Mouse (Mus musculus) neural tube, embryonic 12.5 days (tissue): ENCODE measurements at regions not wholly inside any gene's neighbourhood (a gene's known extent, or its start where the extent isn't known, plus 50 kb on each side); places are given as distances from the start of the nearest gene placed in this dataset.

Experiments used
- ATAC-seq: fragments of 200-750 bp; cut with Nextera tagmentation; 2 replicates; pipeline ENCODE4 v1.8.0; 2017; ENCODE audit warnings: low read depth, mild to moderate bottlenecking, moderate TSS enrichment, moderate library complexity; ENCODE audit not compliant: low FRiP score
- H3K27ac ChIP-seq: fragments of 300-500 bp; sonication (generic); 2 replicates; pipeline ENCODE4 v1.5.1; 2016
- H3K27me3 ChIP-seq: fragments of 300-500 bp; sonication (generic); replicated peaks from 2 replicates; pipeline ENCODE4 v1.6.1; 2016; ENCODE audit warnings: mild to moderate bottlenecking
- H3K36me3 ChIP-seq: fragments of 300-500 bp; sonication (generic); 2 replicates; pipeline ENCODE4 v1.6.1; 2016; ENCODE audit warnings: mild to moderate bottlenecking
- H3K4me1 ChIP-seq: fragments of 300-500 bp; sonication (generic); 2 replicates; pipeline ENCODE4 v1.6.1; 2016
- H3K4me2 ChIP-seq: fragments of 300-500 bp; sonication (generic); replicated peaks from 2 replicates; pipeline ENCODE4 v1.6.1; 2016; ENCODE audit warnings: mild to moderate bottlenecking
- H3K4me3 ChIP-seq: fragments of 300-500 bp; sonication (generic); 2 replicates; pipeline ENCODE4 v1.5.1; 2016
- H3K9ac ChIP-seq: fragments of 300-500 bp; sonication (generic); 2 replicates; pipeline ENCODE4 v1.6.1; 2016; ENCODE audit warnings: mild to moderate bottlenecking
- H3K9me3 ChIP-seq: fragments of 300-500 bp; sonication (generic); 2 replicates; pipeline ENCODE4 v1.6.1; 2016; ENCODE audit warnings: mild to moderate bottlenecking
- WGBS: fragments of 180-500 bp; shearing (Covaris S2); methylation state at CpG from one replicate; pipeline ENCODE4 v1.1.7; 2016; 5-methylcytosine and 5-hydroxymethylcytosine counted together

DNA sequence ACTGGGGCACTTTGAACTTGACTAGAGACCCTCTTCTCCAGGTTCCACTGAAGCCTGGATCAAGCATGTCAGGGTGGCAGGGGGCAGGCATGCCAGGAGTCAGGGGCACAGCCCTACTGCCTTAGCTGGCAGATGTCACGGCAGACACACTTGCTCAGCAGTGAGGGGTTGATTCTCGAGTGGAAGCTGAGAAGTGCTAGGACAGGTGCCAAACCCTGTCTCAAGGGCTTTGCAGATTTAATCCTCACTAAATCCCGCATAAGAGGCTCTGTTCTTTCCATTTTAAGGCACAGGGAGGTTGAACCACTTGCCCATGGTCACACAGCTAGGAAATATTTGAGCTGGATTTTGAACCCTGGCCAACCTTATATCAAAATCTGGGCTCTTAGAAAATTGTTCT, 223.5 kb upstream of the Mvb12b start:
- H3K4me2 ChIP-seq = no peak overlapping the region
- H3K4me1 ChIP-seq = peaks cover 15% of the 10 kb centered on the region
- no peak overlapping the region for H3K27ac ChIP-seq
- H3K36me3 ChIP-seq = no peaks in the 10 kb centered on the region
- H3K27me3 ChIP-seq = no peaks in the 10 kb centered on the region
- no peak overlapping the region for H3K9ac ChIP-seq
- H3K4me3 ChIP-seq = no peak overlapping the region
- ATAC-seq = no peak
- no peaks in the 10 kb centered on the region for H3K9me3 ChIP-seq
- 68% methylated on average over 3 of the region's 3 CpGs for WGBS

DNA sequence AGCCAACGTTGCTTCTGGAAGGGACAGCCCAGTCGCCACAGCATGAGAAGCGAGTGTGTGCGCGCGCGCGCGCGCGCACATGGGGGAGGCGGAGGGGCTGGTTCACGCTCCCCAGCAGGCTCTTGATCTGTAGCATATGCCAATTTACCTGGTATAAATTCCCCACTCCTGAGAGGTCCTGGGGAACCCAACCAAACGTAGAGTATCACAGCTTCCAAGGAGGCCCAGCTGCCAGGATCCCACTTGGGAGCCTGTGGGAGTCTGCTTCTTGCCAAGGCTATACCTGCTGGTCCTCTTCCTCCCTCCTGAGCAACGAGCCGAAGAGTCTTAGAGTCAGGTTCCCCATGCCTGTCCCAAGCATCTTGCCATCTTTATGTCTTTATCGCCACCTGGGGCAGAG, 222.8 kb upstream of the Mvb12b start:
- 88% methylated on average over 17 of the region's 17 CpGs for WGBS
- H3K4me2 ChIP-seq = no peak overlapping the region
- no peak for ATAC-seq
- no peaks in the 10 kb centered on the region for H3K27me3 ChIP-seq
- H3K4me3 ChIP-seq = no peak overlapping the region
- no peaks in the 10 kb centered on the region for H3K36me3 ChIP-seq
- H3K9me3 ChIP-seq = no peaks in the 10 kb centered on the region
- H3K4me1 ChIP-seq = peaks cover 22% of the 10 kb centered on the region
- H3K9ac ChIP-seq = no peak overlapping the region
- no peak overlapping the region for H3K27ac ChIP-seq

DNA sequence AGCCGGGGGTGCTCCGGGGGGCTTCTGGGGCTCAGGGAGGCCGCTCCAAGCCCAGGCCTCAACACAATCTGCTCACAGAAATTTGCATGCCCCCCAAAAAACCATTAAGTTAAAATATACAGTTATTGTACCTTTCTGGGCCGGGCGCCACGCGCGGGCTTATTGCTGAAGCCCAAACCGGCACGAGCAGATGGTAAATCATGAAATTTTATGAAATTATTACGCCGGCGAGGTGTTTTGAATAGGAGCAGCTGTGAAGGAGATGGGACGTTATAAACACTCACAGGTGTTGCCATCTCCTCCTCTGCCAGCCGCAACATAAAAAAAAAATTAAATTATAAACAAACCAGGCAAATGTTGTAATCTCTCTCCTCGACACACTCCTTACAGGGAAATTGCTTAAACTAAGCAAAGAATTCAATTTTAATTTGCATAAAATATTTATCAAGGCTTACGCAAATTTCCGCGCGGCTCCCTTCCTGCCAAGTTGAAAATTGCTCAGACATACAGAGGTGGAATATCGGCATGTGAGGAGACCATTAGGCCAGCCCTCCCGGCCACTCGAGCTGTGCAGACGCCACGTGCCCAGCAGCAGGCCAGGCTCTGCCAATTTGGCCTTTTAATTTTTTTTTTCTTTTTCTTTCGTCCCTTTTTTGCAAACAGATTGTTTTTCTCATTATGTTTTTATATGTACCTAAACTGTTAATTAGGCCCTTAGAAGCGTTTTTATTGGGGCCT, 220.0 kb upstream of the Mvb12b start:
- Histone ChIP-seq H3K4me1 (peaks cover 28% of the 10 kb centered on the region), H3K4me2 (no peak overlapping the region; the same call in 1 of the 2 replicates), H3K9me3 (no peaks in the 10 kb centered on the region), H3K4me3 (no peak overlapping the region), H3K27me3 (no peaks in the 10 kb centered on the region), H3K36me3 (no peaks in the 10 kb centered on the region), H3K27ac (peak overlapping the region; percentile 64), H3K9ac (no peak overlapping the region)
- no peak for ATAC-seq
- 44% methylated on average over 27 of the region's 27 CpGs for WGBS

DNA sequence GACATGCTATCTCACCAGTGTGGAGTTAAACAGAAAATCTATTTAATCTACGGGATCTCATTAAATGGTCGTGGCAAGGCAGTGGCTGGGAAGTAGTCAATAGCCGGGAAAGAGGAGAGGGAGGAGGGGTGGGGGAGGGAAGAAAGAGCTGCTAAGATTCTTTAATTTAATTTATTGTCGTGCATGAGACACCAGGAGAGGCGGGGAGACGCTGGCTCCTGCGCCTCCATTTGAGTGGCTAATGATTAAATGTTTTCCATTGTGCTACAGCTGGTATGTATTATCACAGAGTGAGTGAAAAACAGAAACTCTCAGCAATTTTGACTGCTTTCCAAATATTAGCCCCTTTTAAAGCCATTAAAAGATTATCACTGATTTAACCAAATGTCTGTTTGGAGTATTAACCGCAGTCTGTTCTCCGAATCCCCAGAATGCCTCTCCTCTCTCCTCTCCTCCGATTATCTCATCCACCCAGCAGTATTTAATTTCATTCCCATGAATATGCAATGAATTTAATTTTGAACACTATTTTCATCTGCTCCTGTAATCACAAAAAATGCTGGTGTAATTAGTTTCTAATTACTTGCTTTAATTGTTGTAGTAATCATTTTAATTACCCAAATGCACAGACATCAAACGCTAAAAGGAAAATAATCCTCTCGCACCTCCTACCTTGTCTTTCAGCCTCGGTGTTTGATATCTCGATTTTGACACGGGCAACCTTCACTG, 219.3 kb upstream of the Mvb12b start:
- peak overlapping the region; percentile 53 for H3K4me2 ChIP-seq
- no peak overlapping the region for H3K9ac ChIP-seq
- peak; percentile 49; the same call in 1 of the 2 replicates for ATAC-seq
- 0 out of 2 replicates have a peak overlapping the region, but pooled peaks have one; percentile 11 for H3K4me3 ChIP-seq
- no peaks in the 10 kb centered on the region for H3K27me3 ChIP-seq
- H3K4me1 ChIP-seq = peaks cover 28% of the 10 kb centered on the region
- peak overlapping the region; percentile 79 for H3K27ac ChIP-seq
- WGBS = 25% methylated on average over 15 of the region's 15 CpGs
- H3K9me3 ChIP-seq = no peaks in the 10 kb centered on the region
- no peaks in the 10 kb centered on the region for H3K36me3 ChIP-seq

DNA sequence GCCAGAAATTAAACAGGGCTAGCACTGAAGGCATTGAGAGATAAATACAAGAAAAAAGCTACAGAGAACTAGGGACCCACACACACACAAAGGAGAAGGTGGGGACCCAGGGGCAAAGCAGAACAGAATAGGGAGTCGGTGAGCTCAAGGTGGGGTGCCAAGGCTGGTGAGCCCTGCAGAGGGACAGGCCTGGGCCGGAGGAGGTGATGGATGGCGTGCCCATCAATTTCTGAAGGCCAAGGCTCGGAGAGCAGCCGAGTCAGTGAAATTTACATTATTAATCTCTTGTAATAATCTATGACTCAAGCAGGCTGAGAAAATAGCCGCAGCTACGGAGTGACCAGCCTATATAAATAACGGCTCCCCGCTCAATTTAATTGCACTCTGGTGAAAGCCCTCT, 218.5 kb upstream of the Mvb12b start:
- H3K4me1 ChIP-seq = peaks cover 28% of the 10 kb centered on the region
- H3K9me3 ChIP-seq = no peaks in the 10 kb centered on the region
- H3K36me3 ChIP-seq = no peaks in the 10 kb centered on the region
- WGBS = 16% methylated on average over 9 of the region's 9 CpGs
- H3K27ac ChIP-seq = peak overlapping the region; percentile 79
- 0 out of 2 replicates have a peak overlapping the region, but pooled peaks have one; percentile 30 for H3K9ac ChIP-seq
- H3K4me3 ChIP-seq = 0 out of 2 replicates have a peak overlapping the region, but pooled peaks have one; percentile 11
- ATAC-seq = 0 out of 2 replicates have a peak, but pooled peaks have one; percentile 29
- H3K4me2 ChIP-seq = peak overlapping the region; percentile 53
- H3K27me3 ChIP-seq = no peaks in the 10 kb centered on the region

DNA sequence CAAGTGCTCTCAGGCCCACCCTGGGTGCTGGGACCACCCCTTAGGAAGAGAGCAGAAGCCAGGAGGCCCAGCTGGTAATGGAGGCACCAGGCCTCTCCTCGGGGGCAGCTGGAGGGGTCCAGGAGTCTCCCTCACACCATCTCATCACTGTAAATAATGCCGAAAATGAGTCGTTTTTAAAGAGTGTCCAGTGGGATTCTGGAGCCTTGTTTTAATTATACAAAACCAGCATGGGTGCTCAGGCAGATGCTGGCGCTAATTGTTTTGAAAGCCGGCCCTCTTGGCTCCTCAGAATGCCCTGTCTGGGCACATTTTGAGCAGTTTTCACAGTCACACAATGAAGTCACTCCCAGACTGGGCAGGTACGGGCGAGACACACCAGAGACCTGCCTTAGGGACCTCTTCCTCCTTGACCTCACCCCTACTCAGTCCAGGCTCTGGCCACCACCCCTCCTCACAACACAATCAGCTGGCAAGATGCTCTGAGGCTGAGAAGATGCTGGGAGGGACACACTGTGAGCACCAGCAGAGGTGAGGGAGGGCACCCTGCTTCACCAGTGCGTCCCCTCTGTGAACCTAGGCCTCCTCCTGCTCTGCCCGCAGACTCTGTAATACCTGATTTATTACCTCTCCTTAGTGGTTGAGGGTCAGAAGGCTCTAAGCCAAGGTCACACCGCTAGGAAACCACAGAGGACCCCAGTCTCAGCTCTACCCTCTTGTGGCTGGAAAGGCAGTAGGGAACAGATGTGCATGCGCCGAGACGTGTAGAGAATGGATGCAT, 217.7 kb upstream of the Mvb12b start:
- H3K4me2 ChIP-seq = peak overlapping the region; percentile 53; the same call in 1 of the 2 replicates
- H3K36me3 ChIP-seq = no peaks in the 10 kb centered on the region
- H3K4me1 ChIP-seq = peaks cover 28% of the 10 kb centered on the region
- no peaks in the 10 kb centered on the region for H3K27me3 ChIP-seq
- 30% methylated on average over 13 of the region's 13 CpGs for WGBS
- no peak overlapping the region for H3K4me3 ChIP-seq
- peak; percentile 30; the same call in 1 of the 2 replicates for ATAC-seq
- H3K9me3 ChIP-seq = no peaks in the 10 kb centered on the region
- no peak overlapping the region for H3K9ac ChIP-seq
- peak overlapping the region; percentile 79 for H3K27ac ChIP-seq

DNA sequence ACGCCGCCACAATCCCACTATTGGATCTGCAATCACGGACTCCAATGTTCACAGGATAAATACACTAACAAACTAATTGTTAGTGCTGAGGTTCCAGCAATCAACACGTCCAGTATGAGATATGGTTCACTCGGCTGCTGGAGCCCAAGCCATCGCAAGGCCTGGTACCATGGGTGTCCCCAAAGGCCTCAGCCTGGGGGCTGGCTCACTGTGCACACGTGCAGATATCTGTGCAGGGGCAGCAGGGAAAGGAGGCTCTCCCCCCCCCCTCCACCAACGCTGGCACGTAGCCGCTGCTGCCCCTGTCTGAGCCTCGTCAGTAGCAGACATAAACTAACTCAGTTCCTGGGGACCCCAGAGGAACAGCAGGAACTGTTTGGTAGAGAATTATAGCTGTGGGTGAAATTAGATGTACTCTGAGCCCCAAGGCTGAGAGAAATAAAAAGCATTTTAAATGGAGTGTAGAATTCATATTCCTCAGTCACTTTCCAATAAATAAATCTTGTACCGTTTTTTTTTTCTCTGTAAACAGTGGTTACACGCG, 210.3 kb upstream of the Mvb12b start:
- H3K36me3 ChIP-seq = no peaks in the 10 kb centered on the region
- no peak for ATAC-seq
- no peaks in the 10 kb centered on the region for H3K27me3 ChIP-seq
- no peaks in the 10 kb centered on the region for H3K9me3 ChIP-seq
- WGBS = 60% methylated on average over 14 of the region's 14 CpGs
- H3K4me2 ChIP-seq = no peak overlapping the region
- no peak overlapping the region for H3K4me3 ChIP-seq
- no peak overlapping the region for H3K27ac ChIP-seq
- H3K9ac ChIP-seq = no peak overlapping the region
- H3K4me1 ChIP-seq = peaks cover 10% of the 10 kb centered on the region

DNA sequence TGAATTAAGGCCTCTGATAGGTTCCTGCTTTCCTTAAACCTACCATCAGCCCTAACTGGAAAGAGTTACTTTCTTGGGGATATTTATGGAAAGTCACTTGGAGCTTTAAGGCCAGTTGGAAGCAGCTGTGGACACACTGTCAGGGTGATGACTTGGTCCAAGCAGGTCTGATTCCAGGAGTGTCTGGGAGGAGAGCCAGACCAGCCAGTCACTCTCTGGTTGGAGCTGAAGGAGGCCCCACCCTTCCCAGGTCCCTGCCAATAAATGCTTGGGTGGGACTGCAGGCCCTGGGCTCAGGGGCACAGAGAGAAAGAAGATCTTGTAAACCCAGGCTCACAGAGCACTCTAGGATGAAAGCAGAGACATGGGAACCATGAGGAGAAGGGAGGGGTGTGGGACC, 208.8 kb upstream of the Mvb12b start:
- Histone ChIP-seq H3K27me3 (no peaks in the 10 kb centered on the region), H3K9ac (no peak overlapping the region), H3K36me3 (no peaks in the 10 kb centered on the region), H3K4me2 (no peak overlapping the region), H3K9me3 (no peaks in the 10 kb centered on the region), H3K4me3 (no peak overlapping the region), H3K27ac (no peak overlapping the region), H3K4me1 (peaks cover 10% of the 10 kb centered on the region)
- ATAC-seq = no peak

DNA sequence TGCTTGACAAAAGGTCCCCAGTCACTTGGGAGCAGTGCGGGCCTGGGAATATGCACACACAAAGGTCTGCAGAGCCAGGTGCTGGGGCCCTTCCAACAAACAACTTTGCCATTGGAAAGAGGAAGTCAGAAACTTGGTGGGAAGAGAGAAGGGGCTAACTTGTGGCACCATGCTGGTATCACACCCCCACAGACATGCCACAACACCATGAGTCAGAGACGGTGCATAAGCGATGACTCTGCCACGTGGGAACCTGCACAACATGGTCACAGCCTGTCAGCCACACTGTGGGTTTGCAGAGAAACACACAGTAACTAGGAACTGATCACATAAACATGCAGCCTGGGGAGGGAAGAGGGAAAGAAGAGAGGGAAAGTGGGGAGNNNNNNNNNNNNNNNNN, 201.1 kb upstream of the Mvb12b start:
- no peak for ATAC-seq
- H3K9me3 ChIP-seq = no peaks in the 10 kb centered on the region
- no peaks in the 10 kb centered on the region for H3K27me3 ChIP-seq
- no peak overlapping the region for H3K27ac ChIP-seq
- no peak overlapping the region for H3K4me3 ChIP-seq
- no peaks in the 10 kb centered on the region for H3K36me3 ChIP-seq
- WGBS = 59% methylated on average over 4 of the region's 4 CpGs
- H3K4me2 ChIP-seq = no peak overlapping the region
- H3K9ac ChIP-seq = no peak overlapping the region
- H3K4me1 ChIP-seq = peaks cover 15% of the 10 kb centered on the region

DNA sequence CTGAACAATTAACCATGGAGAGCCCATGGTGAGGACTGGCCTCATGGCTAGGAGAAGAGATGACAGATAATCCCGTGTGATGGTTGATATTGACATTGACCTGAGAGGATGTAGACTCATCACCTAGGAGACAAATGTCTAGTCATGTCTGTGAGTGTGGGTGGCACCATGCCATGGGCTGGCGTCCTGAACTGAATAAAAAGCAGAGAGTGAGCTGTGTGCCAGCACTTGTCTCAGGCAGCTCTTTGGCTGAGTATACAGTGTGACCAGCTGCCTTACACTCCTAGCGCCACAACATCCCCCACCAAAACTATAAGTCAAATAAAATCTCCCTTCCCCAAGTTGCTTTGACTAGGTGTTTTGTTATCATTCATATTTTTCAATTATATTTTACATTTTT, 198.4 kb upstream of the Mvb12b start:
- Histone ChIP-seq H3K27ac (no peak overlapping the region), H3K27me3 (no peaks in the 10 kb centered on the region), H3K4me1 (peaks cover 15% of the 10 kb centered on the region), H3K36me3 (no peaks in the 10 kb centered on the region), H3K9me3 (no peaks in the 10 kb centered on the region), H3K4me2 (no peak overlapping the region), H3K9ac (no peak overlapping the region), H3K4me3 (no peak overlapping the region)
- ATAC-seq = no peak
- whole genome bisulfite sequencing = 86% methylated on average over 3 of the region's 3 CpGs

DNA sequence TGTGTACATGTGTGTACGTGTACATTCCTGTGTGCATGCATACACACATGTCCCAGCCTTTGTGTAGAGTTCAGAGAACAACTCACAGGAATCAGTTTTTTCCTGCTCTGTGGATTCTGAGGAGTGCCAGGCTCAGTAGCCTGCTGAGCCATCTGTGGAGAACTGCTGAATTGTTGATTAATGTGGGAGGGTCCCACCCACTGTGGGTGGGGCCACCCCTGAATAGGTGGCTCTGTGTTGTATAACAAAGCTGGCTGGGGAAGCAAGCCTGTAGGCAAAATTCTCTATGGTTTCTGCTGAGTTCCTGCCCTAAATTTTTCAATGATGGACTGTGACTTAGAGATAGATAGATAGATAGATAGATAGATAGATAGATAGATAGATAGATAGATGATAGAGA, 196.8 kb upstream of the Mvb12b start:
- no peak overlapping the region for H3K9ac ChIP-seq
- H3K9me3 ChIP-seq = no peaks in the 10 kb centered on the region
- H3K4me3 ChIP-seq = no peak overlapping the region
- H3K27me3 ChIP-seq = no peaks in the 10 kb centered on the region
- peak; percentile 61; the same call in 1 of the 2 replicates for ATAC-seq
- no peak overlapping the region for H3K4me2 ChIP-seq
- WGBS = 62% methylated on average over 1 of the region's 1 CpGs
- peaks cover 23% of the 10 kb centered on the region for H3K4me1 ChIP-seq
- H3K36me3 ChIP-seq = no peaks in the 10 kb centered on the region
- no peak overlapping the region for H3K27ac ChIP-seq

DNA sequence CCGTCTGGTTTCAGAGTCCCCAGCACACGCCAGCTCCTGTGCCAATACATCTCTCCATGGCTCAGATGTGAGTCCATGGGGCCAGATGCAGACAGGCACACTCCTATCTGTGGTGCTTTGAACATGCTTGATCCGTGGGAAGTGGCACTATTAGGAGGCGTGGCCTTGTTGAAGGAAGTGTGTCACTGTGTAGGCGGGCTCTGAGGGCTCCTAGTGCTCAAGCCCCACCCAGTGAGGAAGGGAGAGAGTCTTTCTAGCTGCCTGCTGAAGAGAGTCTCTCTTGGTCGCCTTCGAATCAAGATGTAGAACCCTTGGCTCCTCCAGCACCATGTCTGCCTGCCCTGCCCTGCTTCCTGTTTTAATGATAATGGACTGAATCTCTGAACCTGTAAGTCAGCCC, 194.7 kb upstream of the Mvb12b start:
- 83% methylated on average over 7 of the region's 7 CpGs for WGBS
- H3K9ac ChIP-seq = no peak overlapping the region
- H3K4me2 ChIP-seq = no peak overlapping the region
- no peaks in the 10 kb centered on the region for H3K9me3 ChIP-seq
- no peak for ATAC-seq
- H3K27me3 ChIP-seq = no peaks in the 10 kb centered on the region
- H3K27ac ChIP-seq = no peak overlapping the region
- H3K4me1 ChIP-seq = peaks cover 35% of the 10 kb centered on the region
- no peak overlapping the region for H3K4me3 ChIP-seq
- no peaks in the 10 kb centered on the region for H3K36me3 ChIP-seq
